Mouse (Mus musculus) induced T-regulatory cell, adult 2 months (primary cell): ENCODE measurements around the gene Iffo1.

Source experiments
- DNase-seq: peaks from one replicate; pipeline ENCODE4 v3.0.0-alpha.2; 2012; ENCODE audit warnings: low read depth

The Iffo1 gene

GRCm38 (mm10) chr6:125142436-125142835, 2.6 kb upstream of the Iffo1 start:
- no peak for DNase-seq

GRCm38 (mm10) chr6:125143128-125143527, 1.9 kb upstream of the Iffo1 start:
- DNase-seq, result no peak

GRCm38 (mm10) chr6:125143904-125144303, 1.1 kb upstream of the Iffo1 start:
- DNase-seq, result no peak

GRCm38 (mm10) chr6:125145479-125145951, 474 bp downstream of the Iffo1 start:
- no peak for DNase-seq

- no peak for DNase-seq
Observed at GRCm38 (mm10) chr6:125146148-125146547, 1.1 kb downstream of the Iffo1 start.

- no peak for DNase-seq
Observed at GRCm38 (mm10) chr6:125146797-125147196, 1.8 kb downstream of the Iffo1 start.

GRCm38 (mm10) chr6:125147329-125147728, 2.3 kb downstream of the Iffo1 start:
- DNase-seq, result no peak

GRCm38 (mm10) chr6:125148251-125148925, 3.3 kb downstream of the Iffo1 start:
- no peak for DNase-seq

GRCm38 (mm10) chr6:125148926-125149568, 4.0 kb downstream of the Iffo1 start:
- no peak for DNase-seq

- no peak for DNase-seq
Observed at GRCm38 (mm10) chr6:125149569-125149950, 4.5 kb downstream of the Iffo1 start.

- no peak for DNase-seq
Observed at GRCm38 (mm10) chr6:125152212-125153017, 7.4 kb downstream of the Iffo1 start.

- no peak for DNase-seq
Observed at GRCm38 (mm10) chr6:125153018-125153389, 8.0 kb downstream of the Iffo1 start.

GRCm38 (mm10) chr6:125153682-125154081, 8.6 kb downstream of the Iffo1 start:
- no peak for DNase-seq

GRCm38 (mm10) chr6:125154550-125154949, 9.5 kb downstream of the Iffo1 start:
- DNase-seq, result peak; percentile 58

GRCm38 (mm10) chr6:125155262-125155661, 10.2 kb downstream of the Iffo1 start:
- DNase-seq, result no peak

GRCm38 (mm10) chr6:125156491-125156890, 11.4 kb downstream of the Iffo1 start:
- no peak for DNase-seq

GRCm38 (mm10) chr6:125156903-125157614, 12.0 kb downstream of the Iffo1 start:
- no peak for DNase-seq

GRCm38 (mm10) chr6:125158944-125159492, 14.0 kb downstream of the Iffo1 start:
- DNase-seq, result no peak

GRCm38 (mm10) chr6:125159773-125160557, 14.9 kb downstream of the Iffo1 start:
- no peak for DNase-seq

- peak; percentile 30 for DNase-seq
Observed at GRCm38 (mm10) chr6:125160558-125160853, 15.5 kb downstream of the Iffo1 start.
